Mouse (Mus musculus): ENCODE measurements at regions not wholly inside any gene's neighbourhood (a gene's known extent, or its start where the extent isn't known, plus 50 kb on each side); places are given as distances from the start of the nearest gene placed in this dataset.
"Not testable (repeated sequence)": the region's sequence is repeated elsewhere in the genome, so short reads cannot be mapped to it uniquely, and the experiment has no call there.

- no peak for DNase-seq (ENCODE audit: extremely low spot score in 1 of 2, low spot score in 1 of 2)
These were observed 116.5 kb upstream of the Teddm2 start for GRCm38 (mm10) chr1:154016516-154016915.

- DNase-seq (ENCODE audit: extremely low spot score in 1 of 2, low spot score in 1 of 2): no peak
These were observed 118.2 kb upstream of the Teddm2 start for GRCm38 (mm10) chr1:154018241-154018640.

- DNase-seq (ENCODE audit: extremely low spot score in 1 of 2, low spot score in 1 of 2): no peak
These were observed 124.3 kb upstream of the Teddm2 start for GRCm38 (mm10) chr1:154024301-154024700.

DNA sequence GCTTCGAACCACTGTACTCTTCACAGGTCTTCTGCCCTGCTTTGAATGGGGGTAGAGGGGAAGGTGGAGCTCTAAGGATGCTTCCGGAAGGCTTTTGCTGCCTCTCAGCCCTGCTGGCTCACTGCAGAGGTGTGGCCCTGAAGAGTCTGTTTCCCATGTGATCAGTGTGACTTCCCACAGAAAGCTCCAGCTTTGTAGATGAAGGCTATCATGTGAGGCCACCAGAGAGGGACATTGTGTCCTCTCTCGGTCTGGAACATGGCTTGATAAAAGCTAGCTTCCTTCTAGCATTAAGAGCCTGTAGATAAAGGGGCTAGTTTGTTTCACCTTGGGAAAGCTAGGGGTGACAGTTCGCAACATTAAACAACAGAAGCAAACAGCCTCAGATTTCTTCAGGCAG is 127.3 kb upstream of the Teddm2 start:
- DNase-seq (ENCODE audit: extremely low spot score in 1 of 2, low spot score in 1 of 2): no peak

DNA sequence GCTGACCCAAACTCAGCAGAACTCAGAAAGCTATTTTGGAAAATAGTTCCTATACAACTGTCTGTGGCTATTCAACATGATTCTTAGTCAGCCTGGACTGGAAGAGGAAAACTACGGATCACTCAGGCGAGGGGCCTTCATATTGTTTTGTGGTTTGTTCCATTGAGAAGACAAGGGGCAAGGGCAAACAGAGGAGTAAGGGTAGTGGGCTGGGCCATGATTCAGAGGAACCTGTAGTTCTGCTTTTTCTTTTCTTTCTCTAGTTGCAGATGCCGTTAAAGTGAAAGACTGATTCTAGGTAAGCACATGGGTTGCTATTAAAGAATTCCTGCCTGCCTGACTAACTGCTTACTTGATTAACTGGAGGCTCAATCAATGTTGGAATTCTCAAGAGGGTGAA is 129.8 kb upstream of the Teddm2 start:
- no peak for DNase-seq (ENCODE audit: extremely low spot score in 1 of 2, low spot score in 1 of 2)

GRCm38 (mm10) chr1:154032669-154033099 is 132.7 kb upstream of the Teddm2 start:
- peak; percentile 45 to 90 for DNase-seq (ENCODE audit: extremely low spot score in 1 of 2, low spot score in 1 of 2)

- peak; percentile 11 to 16 for DNase-seq (ENCODE audit: extremely low spot score in 1 of 2, low spot score in 1 of 2)
These were observed 134.1 kb upstream of the Teddm2 start for GRCm38 (mm10) chr1:154033958-154034606.

DNA sequence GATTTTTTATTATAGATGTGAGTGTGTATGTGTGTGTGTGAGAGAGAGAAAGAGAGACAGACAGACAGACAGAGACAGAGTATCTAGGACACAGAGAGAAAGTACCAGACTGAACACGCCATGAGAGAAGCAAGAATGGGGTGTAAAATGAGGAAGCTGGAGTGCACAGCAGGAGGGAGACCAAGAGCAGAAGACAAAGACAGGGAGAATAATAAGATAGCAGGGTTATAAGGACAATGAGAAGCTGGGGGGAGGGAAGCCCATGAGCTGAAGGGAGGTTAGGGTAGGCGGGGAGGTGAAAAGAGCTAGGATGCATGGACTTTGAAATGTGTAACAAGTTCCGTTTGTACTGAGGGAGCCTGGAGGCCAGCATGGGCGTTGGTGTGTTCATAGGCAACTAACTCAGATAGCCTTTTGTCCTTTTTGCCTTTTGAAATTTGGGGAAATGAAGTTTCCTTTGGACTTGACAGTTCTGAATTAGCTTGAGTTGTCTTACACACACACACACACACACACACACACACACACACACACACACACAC is 136.8 kb upstream of the Teddm2 start:
- DNase-seq (ENCODE audit: extremely low spot score in 1 of 2, low spot score in 1 of 2): no peak

DNA sequence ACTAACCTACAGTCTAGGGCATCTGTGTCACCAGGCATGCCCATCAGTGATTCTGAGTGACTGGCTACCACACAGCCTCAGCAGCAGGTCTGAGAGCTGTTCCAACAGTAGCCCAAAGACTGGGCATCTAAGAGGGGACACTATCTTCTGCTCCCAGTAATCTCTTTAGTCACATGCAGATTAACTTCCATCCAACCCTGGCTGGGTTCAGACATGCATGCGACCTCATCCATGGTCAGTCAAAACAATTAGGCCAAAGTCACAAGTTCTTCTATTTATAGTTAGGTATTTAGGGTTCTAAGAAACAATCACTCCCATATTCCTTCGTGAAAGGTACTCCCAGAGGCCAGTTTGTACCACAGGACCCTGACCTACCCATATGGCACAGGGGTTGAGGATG is 138.2 kb upstream of the Teddm2 start:
- DNase-seq (ENCODE audit: extremely low spot score in 1 of 2, low spot score in 1 of 2): no peak

DNA sequence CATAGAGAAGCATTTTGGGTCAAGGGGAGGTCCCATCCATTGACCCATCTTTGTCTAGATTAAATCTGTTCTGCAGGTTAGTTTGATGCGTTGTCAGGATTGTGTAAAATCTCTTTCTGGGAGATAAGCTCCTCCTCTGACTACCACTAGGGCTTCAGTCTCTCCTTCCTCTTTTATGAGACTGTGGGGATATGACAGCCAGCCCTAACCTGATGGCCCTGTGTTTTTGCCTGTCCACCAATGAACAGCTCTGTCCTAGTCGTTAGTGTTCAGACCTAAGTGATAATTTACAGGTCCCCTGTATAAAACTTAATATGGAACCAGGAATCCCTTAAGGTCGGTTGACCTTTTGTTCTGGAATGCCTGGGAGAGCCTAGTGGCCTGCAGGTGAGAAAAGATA is 140.9 kb upstream of the Teddm2 start:
- no peak for DNase-seq (ENCODE audit: extremely low spot score in 1 of 2, low spot score in 1 of 2)

DNA sequence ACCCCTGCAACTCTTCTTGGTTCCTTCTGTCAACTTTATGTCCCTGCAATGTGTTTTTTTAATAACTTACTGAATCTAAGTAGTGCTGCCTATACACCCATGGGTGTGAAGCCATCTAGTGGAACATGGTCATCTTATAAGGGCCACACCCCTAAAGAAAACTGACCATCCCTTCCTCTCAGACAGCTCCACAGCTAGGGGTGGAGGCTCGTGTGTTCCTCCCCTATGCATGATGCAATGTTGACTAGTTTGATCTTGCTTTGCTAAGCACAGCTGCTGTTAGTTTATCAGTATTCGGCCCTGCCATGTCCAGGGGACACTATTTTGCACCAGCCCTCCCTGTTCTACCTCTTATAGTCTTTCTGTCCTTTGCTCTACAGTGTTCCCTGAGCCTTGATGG is 142.9 kb upstream of the Teddm2 start:
- DNase-seq (ENCODE audit: extremely low spot score in 1 of 2, low spot score in 1 of 2): no peak

DNA sequence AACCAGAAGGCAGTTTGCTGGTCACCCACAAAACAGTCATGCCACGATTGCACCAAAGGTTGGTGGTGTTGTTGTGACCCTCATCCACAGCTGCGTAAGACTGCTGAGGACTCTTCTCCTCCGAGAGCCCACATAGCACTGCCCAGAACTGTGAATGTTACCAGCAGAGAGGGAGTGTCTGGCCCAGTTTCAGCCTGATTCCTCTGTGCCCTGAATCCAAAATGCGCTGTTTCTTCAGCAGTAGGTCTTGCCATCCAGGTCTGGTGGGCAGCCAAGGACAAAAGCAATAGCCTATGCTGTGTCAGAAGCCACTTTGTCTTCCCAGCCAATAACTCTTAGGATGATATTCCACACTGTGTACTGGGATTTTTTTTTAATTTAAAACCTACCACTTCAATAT is 144.7 kb upstream of the Teddm2 start:
- peak in 1 of 2 experiments; percentile 33 for DNase-seq (ENCODE audit: extremely low spot score in 1 of 2, low spot score in 1 of 2)

GRCm38 (mm10) chr1:154045951-154046350 is 145.9 kb upstream of the Teddm2 start:
- DNase-seq (ENCODE audit: extremely low spot score in 1 of 2, low spot score in 1 of 2): no peak

DNA sequence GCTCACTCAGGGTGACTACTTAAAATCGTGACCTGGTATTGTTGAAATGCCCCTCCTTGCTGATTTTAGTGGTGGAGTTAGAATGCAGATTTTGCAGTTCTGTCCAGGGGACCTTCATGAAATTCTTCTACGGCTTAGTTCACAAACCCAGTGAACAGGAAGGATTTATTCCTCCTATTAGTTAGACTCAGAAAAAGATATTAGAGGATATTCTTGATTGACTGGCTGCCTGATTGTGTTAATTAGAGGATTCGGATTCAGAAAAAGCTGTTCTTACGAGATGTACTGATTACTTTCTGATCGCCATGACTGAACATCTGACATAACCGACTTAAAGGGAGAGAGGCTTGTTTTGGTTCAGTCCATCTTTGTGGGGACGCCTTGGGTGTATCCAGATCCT is 147.3 kb upstream of the Zfp648 start:
- no peak for DNase-seq (ENCODE audit: extremely low spot score in 1 of 2, low spot score in 1 of 2)

DNA sequence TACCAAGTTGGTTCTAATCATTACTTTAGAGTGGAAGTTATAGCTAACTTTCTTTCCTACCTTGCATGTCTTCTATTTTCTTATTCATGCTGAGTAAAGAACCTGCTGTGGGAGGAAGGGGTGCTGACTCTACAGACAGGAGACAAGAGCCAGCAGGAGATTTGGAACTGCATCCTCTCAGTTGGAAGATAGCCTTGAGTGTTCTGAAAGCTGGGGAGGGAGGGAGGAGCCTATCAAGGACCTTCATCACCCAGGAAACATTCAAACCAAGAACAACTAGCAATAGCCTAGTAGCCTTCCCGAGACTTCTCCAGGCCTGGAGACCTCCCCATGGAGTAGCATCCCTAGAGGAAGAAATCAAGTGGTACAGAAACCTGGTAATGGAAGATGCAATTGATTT is 146.1 kb upstream of the Zfp648 start:
- DNase-seq (ENCODE audit: extremely low spot score in 1 of 2, low spot score in 1 of 2): no peak

DNA sequence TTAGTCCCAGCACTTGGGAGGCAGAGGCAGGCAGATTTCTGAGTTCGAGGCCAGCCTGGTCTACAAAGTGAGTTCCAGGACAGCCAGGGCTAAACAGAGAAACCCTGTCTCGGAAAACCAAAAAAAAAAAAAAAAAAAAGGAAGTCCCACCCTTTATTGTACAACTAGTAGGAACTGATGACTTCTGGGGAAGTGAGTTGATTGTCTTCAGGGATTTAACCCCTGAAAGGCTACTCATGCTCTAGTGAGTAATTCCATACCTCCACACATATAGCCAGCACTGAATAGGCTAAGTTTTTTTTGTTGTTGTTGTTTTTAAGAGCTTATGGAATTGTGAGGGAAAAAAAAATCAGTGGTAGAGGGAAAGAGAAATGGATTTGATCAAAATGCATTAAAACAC is 139.6 kb upstream of the Zfp648 start:
- not testable (repeated sequence) for DNase-seq (ENCODE audit: extremely low spot score in 1 of 2, low spot score in 1 of 2)

- no peak for DNase-seq (ENCODE audit: extremely low spot score in 1 of 2, low spot score in 1 of 2)
These were observed 139.1 kb upstream of the Zfp648 start for GRCm38 (mm10) chr1:154061851-154062250.

GRCm38 (mm10) chr1:154062666-154063065 is 138.3 kb upstream of the Zfp648 start:
- peak in 1 of 2 experiments; percentile 5 for DNase-seq (ENCODE audit: extremely low spot score in 1 of 2, low spot score in 1 of 2)

DNA sequence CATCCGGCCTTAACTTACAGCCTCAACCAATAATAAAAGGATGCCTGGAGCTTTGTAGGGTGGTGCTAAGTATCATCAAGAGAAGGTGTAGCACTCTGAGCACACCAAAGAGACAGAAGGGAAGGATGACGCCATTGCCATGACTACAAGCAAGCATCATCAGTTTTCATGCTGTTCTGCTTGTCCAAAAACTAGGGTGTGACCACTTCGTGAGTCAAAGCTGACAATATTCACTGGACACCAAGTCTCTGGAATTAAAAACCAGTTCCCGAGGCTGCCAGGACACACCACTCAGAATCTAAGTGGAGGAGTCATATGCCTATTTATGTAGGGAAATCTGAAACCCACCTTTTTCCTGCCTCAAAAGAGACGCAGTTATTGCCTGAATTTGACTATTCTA is 136.4 kb upstream of the Zfp648 start:
- DNase-seq (ENCODE audit: extremely low spot score in 1 of 2, low spot score in 1 of 2): no peak

GRCm38 (mm10) chr1:154065336-154066329 is 135.4 kb upstream of the Zfp648 start:
- peak in 1 of 2 experiments; percentile 9 for DNase-seq (ENCODE audit: extremely low spot score in 1 of 2, low spot score in 1 of 2)

GRCm38 (mm10) chr1:154067856-154068255 is 133.1 kb upstream of the Zfp648 start:
- no peak for DNase-seq (ENCODE audit: extremely low spot score in 1 of 2, low spot score in 1 of 2)

All from frontal cortex, adult 2 months (tissue).